Mouse (Mus musculus) hindbrain, embryonic 11.5 days (tissue): ENCODE measurements around the gene Aurkb. TPM values are rescaled to one million over a fixed set of nuclear protein-coding genes. Genes with fewer than 3 reads are reported as not detected.

Experiments used
- ATAC-seq: fragments of 200-750 bp; cut with Nextera tagmentation; 2 replicates; pipeline ENCODE4 v1.8.0; 2017; ENCODE audit warnings: mild to moderate bottlenecking, moderate TSS enrichment, moderate library complexity; ENCODE audit not compliant: low FRiP score
- DNase-seq: peaks from one replicate; pipeline ENCODE4 v3.0.0-alpha.2; 2015; ENCODE audit warnings: low spot score
- H3K27ac ChIP-seq: fragments of 300-500 bp; sonication (generic); 2 replicates; pipeline ENCODE4 v1.5.1; 2014; ENCODE audit warnings: mild to moderate bottlenecking, low read depth, low read length
- H3K27me3 ChIP-seq: fragments of 300-500 bp; sonication (generic); 2 replicates; pipeline ENCODE4 v1.6.1; 2014; ENCODE audit warnings: mild to moderate bottlenecking, low read length, moderate library complexity, mixed read lengths; ENCODE audit not compliant: control insufficient read depth, insufficient read depth
- H3K36me3 ChIP-seq: fragments of 300-500 bp; sonication (generic); 2 replicates; pipeline ENCODE4 v1.6.1; 2014; ENCODE audit warnings: mild to moderate bottlenecking, low read length, moderate library complexity, mixed read lengths; ENCODE audit not compliant: control insufficient read depth, insufficient read depth
- H3K4me1 ChIP-seq: fragments of 300-500 bp; sonication (generic); replicated peaks from 2 replicates; pipeline ENCODE4 v1.6.1; 2014; ENCODE audit warnings: low read length, mixed read lengths; ENCODE audit not compliant: control insufficient read depth, insufficient read depth
- H3K4me2 ChIP-seq: fragments of 300-500 bp; sonication (generic); replicated peaks from 2 replicates; pipeline ENCODE4 v1.6.1; 2014; ENCODE audit warnings: mild to moderate bottlenecking, low read depth, low read length
- H3K4me3 ChIP-seq: fragments of 300-500 bp; sonication (generic); 2 replicates; pipeline ENCODE4 v1.5.1; 2014; ENCODE audit warnings: low read depth, low read length
- H3K9ac ChIP-seq: fragments of 300-500 bp; sonication (generic); 2 replicates; pipeline ENCODE4 v1.6.1; 2014; ENCODE audit warnings: low read depth, low read length
- H3K9me3 ChIP-seq: fragments of 300-500 bp; sonication (generic); 2 replicates; pipeline ENCODE4 v1.6.1; 2016; ENCODE audit warnings: low read length; ENCODE audit not compliant: control insufficient read depth
- WGBS: fragments of 180-500 bp; shearing (Covaris S2); extraction: QIAGEN DNeasy Blood & Tissue Kit; methylation state at CpG from one replicate; pipeline ENCODE4 v1.1.7; 2014; 5-methylcytosine and 5-hydroxymethylcytosine counted together
- polyA plus RNA-seq: library from polyadenylated mRNA; unstranded; fragments of >200 nt; fragmentation: Nextera tagmentation; extraction: Ambion mirVana; gene quantifications from 2 replicates; pipeline ENCODE4 v1.2.1, GENCODE M21; 2014

Aurkb gene
- polyA plus RNA-seq, 1 experiment from 2014 or later = 131 TPM

GRCm38 (mm10) chr11:69047592-69047991, 2.1 kb downstream of the Aurkb start:
- 92% methylated on average over 12 of the region's 12 CpGs for WGBS
- H3K4me3 ChIP-seq = no peak overlapping the region
- H3K27me3 ChIP-seq = no peaks in the 10 kb centered on the region
- H3K9ac ChIP-seq = no peak overlapping the region
- H3K27ac ChIP-seq = no peak overlapping the region
- H3K9me3 ChIP-seq = no peaks in the 10 kb centered on the region
- ATAC-seq = no peak
- no peaks in the 10 kb centered on the region for H3K4me1 ChIP-seq
- peaks cover 9% of the 10 kb centered on the region; the same call in 1 of the 2 replicates for H3K36me3 ChIP-seq
- DNase-seq = no peak
- H3K4me2 ChIP-seq = peak overlapping the region; percentile 85; the same call in 1 of the 2 replicates

GRCm38 (mm10) chr11:69048151-69048550, 2.7 kb downstream of the Aurkb start:
- H3K4me3 ChIP-seq = no peak overlapping the region
- ATAC-seq (no peak), DNase-seq (no peak)
- H3K27ac ChIP-seq = no peak overlapping the region
- H3K4me1 ChIP-seq = no peaks in the 10 kb centered on the region
- no peaks in the 10 kb centered on the region for H3K9me3 ChIP-seq
- no peak overlapping the region for H3K9ac ChIP-seq
- H3K4me2 ChIP-seq = no peak overlapping the region
- no peaks in the 10 kb centered on the region for H3K27me3 ChIP-seq
- 94% methylated on average over 14 of the region's 14 CpGs for WGBS
- peaks cover 9% of the 10 kb centered on the region; the same call in 1 of the 2 replicates for H3K36me3 ChIP-seq

- 86% methylated on average over 8 of the region's 8 CpGs for WGBS
- H3K4me1 ChIP-seq = no peaks in the 10 kb centered on the region
Observed at GRCm38 (mm10) chr11:69050748-69051147, 5.3 kb downstream of the Aurkb start.

GRCm38 (mm10) chr11:69051771-69052170, 6.3 kb downstream of the Aurkb start:
- DNase-seq (no peak), ATAC-seq (no peak)
- Histone ChIP-seq H3K36me3 (peaks cover 9% of the 10 kb centered on the region; the same call in 1 of the 2 replicates), H3K9me3 (no peaks in the 10 kb centered on the region), H3K4me1 (no peaks in the 10 kb centered on the region), H3K4me2 (no peak overlapping the region), H3K4me3 (no peak overlapping the region), H3K9ac (no peak overlapping the region), H3K27me3 (no peaks in the 10 kb centered on the region), H3K27ac (no peak overlapping the region)
- WGBS = 71% methylated on average over 4 of the region's 4 CpGs

More at GRCm38 (mm10) chr11:69050748-69051147, 5.3 kb downstream of the Aurkb start:
- H3K4me2 ChIP-seq = no peak overlapping the region
- ATAC-seq = no peak
- H3K9me3 ChIP-seq = no peaks in the 10 kb centered on the region
- DNase-seq = no peak
- no peak overlapping the region for H3K9ac ChIP-seq
- no peak overlapping the region for H3K4me3 ChIP-seq
- H3K27ac ChIP-seq = no peak overlapping the region
- peaks cover 9% of the 10 kb centered on the region; the same call in 1 of the 2 replicates for H3K36me3 ChIP-seq
- no peaks in the 10 kb centered on the region for H3K27me3 ChIP-seq

GRCm38 (mm10) chr11:69052824-69053421, 7.5 kb downstream of the Aurkb start:
- no peak overlapping the region for H3K9ac ChIP-seq
- no peaks in the 10 kb centered on the region for H3K4me1 ChIP-seq
- DNase-seq (no peak), ATAC-seq (no peak)
- H3K9me3 ChIP-seq = no peaks in the 10 kb centered on the region
- H3K27me3 ChIP-seq = no peaks in the 10 kb centered on the region
- H3K27ac ChIP-seq = no peak overlapping the region
- peaks cover 9% of the 10 kb centered on the region; the same call in 1 of the 2 replicates for H3K36me3 ChIP-seq
- 94% methylated on average over 2 of the region's 2 CpGs for WGBS
- H3K4me2 ChIP-seq = no peak overlapping the region
- no peak overlapping the region for H3K4me3 ChIP-seq

- Histone ChIP-seq H3K4me2 (no peak overlapping the region), H3K9ac (no peak overlapping the region), H3K27me3 (no peaks in the 10 kb centered on the region), H3K36me3 (peaks cover 9% of the 10 kb centered on the region; the same call in 1 of the 2 replicates), H3K9me3 (no peaks in the 10 kb centered on the region), H3K4me1 (0 out of 2 replicates have a peak, but pooled peaks cover 2% of the 10 kb centered on the region), H3K4me3 (no peak overlapping the region), H3K27ac (no peak overlapping the region)
- no peak for DNase-seq
- 77% methylated on average over 3 of the region's 3 CpGs for WGBS
- no peak for ATAC-seq
Observed at GRCm38 (mm10) chr11:69053848-69054247, 8.4 kb downstream of the Aurkb start.

- Histone ChIP-seq H3K9ac (no peak overlapping the region; the same call in 1 of the 2 replicates), H3K27ac (peak overlapping the region; percentile 79), H3K4me2 (peak overlapping the region; percentile 68), H3K36me3 (no peaks in the 10 kb centered on the region), H3K27me3 (no peaks in the 10 kb centered on the region), H3K4me3 (peak overlapping the region; percentile 87), H3K4me1 (0 out of 2 replicates have a peak, but pooled peaks cover 3% of the 10 kb centered on the region), H3K9me3 (no peaks in the 10 kb centered on the region)
- no peak for ATAC-seq
- DNase-seq = no peak
- WGBS = 72% methylated on average over 2 of the region's 2 CpGs
Observed at GRCm38 (mm10) chr11:69058265-69058664, 12.8 kb downstream of the Aurkb start.

- WGBS = 2% methylated on average over 19 of the region's 19 CpGs
- peak overlapping the region; percentile 64 for H3K9ac ChIP-seq
- ATAC-seq = peak; percentile 38
- no peaks in the 10 kb centered on the region for H3K9me3 ChIP-seq
- 0 out of 2 replicates have a peak, but pooled peaks cover 3% of the 10 kb centered on the region for H3K4me1 ChIP-seq
- no peaks in the 10 kb centered on the region for H3K27me3 ChIP-seq
- peak overlapping the region; percentile 79 for H3K27ac ChIP-seq
- peak overlapping the region; percentile 87 for H3K4me3 ChIP-seq
- H3K4me2 ChIP-seq = peak overlapping the region; percentile 68
- H3K36me3 ChIP-seq = no peaks in the 10 kb centered on the region
- DNase-seq = peak; percentile 26
Observed at GRCm38 (mm10) chr11:69058729-69059356, 13.4 kb downstream of the Aurkb start.
